Mouse (Mus musculus): ENCODE measurements around the gene Ptprt.

GRCm38 (mm10) chr2:162329430-162329829 is 331.5 kb downstream of the Ptprt start:
- TF ChIP-seq HCFC1 (IDR thresholded peaks at IDR 0.05; ENCODE audit: low read depth, low read length) (no peak), MYC (IDR thresholded peaks at IDR 0.05; ENCODE audit: low read depth, low read length) (no peak), GATA1 (IDR thresholded peaks at IDR 0.05; ENCODE audit: low read depth, low read length) (no peak), CTCF (IDR thresholded peaks at IDR 0.05 in 2 of 3, conservative IDR thresholded peaks at IDR 0.05 in 1 of 3; ENCODE audit: control insufficient read depth in 1 of 3, insufficient read depth in 1 of 3, low read depth in 2 of 3, low read length in 3 of 3, poor library complexity in 1 of 3, severe bottlenecking in 1 of 3) (no peak)
